Mouse (Mus musculus): ENCODE results near the gene Tead2.

- TF ChIP-seq CTCF (conservative IDR thresholded peaks at IDR 0.05; ENCODE audit: low read length) (no peak), NANOG (IDR thresholded peaks at IDR 0.05; ENCODE audit: borderline replicate concordance, low read length) (no peak), POU5F1 (IDR thresholded peaks at IDR 0.05; ENCODE audit: borderline replicate concordance, low read length) (no peak)
Measured at GRCm38 (mm10) chr7:45263006-45263607, 47.6 kb downstream of the Tead2 start.

All from E14TG2a.4 (cell line).